Mouse (Mus musculus) embryonic facial prominence, embryonic 15.5 days (tissue): Measurements from ENCODE around the gene Vps33b. TPM values are rescaled to one million over a fixed set of nuclear protein-coding genes. Genes with fewer than 3 reads are reported as not detected.

Experiments used
- ATAC-seq: fragments of 200-750 bp; cut with Nextera tagmentation; 2 replicates; pipeline ENCODE4 v1.8.0; 2017; ENCODE audit warnings: low read depth, moderate TSS enrichment; ENCODE audit not compliant: insufficient number of reproducible peaks, low FRiP score, low TSS enrichment
- H3K27ac ChIP-seq: fragments of 300-500 bp; sonication (generic); replicated peaks from 2 replicates; pipeline ENCODE4 v1.5.1; 2015; ENCODE audit warnings: mild to moderate bottlenecking, inconsistent platforms
- H3K27me3 ChIP-seq: fragments of 300-500 bp; sonication (generic); 2 replicates; pipeline ENCODE4 v1.6.1; 2015; ENCODE audit warnings: inconsistent platforms
- H3K36me3 ChIP-seq: fragments of 300-500 bp; sonication (generic); 2 replicates; pipeline ENCODE4 v1.6.1; 2015; ENCODE audit warnings: mild to moderate bottlenecking, inconsistent platforms
- H3K4me1 ChIP-seq: fragments of 300-500 bp; sonication (generic); 2 replicates; pipeline ENCODE4 v1.6.1; 2015; ENCODE audit warnings: inconsistent platforms
- H3K4me2 ChIP-seq: fragments of 300-500 bp; sonication (generic); replicated peaks from 2 replicates; pipeline ENCODE4 v1.6.1; 2015; ENCODE audit warnings: mild to moderate bottlenecking, inconsistent platforms
- H3K4me3 ChIP-seq: fragments of 300-500 bp; sonication (generic); replicated peaks from 2 replicates; pipeline ENCODE4 v1.5.1; 2015; ENCODE audit warnings: mild to moderate bottlenecking, inconsistent platforms
- H3K9ac ChIP-seq: fragments of 300-500 bp; sonication (generic); 2 replicates; pipeline ENCODE4 v1.6.1; 2015; ENCODE audit warnings: inconsistent platforms
- H3K9me3 ChIP-seq: fragments of 300-500 bp; sonication (generic); replicated peaks from 2 replicates; pipeline ENCODE4 v1.6.1; 2016; ENCODE audit warnings: inconsistent platforms
- WGBS: fragments of 180-500 bp; shearing (Covaris S2); methylation state at CpG from one replicate; pipeline ENCODE4 v1.1.7; 2015; 5-methylcytosine and 5-hydroxymethylcytosine counted together
- polyA plus RNA-seq: library from polyadenylated mRNA; unstranded; fragments of >200 nt; fragmentation: Nextera tagmentation; extraction: Ambion mirVana; gene quantifications from 2 replicates; pipeline ENCODE4 v1.2.1, GENCODE M21; 2015

The Vps33b gene
- polyA plus RNA-seq, 1 experiment from 2014 or later = 17.1 TPM

DNA sequence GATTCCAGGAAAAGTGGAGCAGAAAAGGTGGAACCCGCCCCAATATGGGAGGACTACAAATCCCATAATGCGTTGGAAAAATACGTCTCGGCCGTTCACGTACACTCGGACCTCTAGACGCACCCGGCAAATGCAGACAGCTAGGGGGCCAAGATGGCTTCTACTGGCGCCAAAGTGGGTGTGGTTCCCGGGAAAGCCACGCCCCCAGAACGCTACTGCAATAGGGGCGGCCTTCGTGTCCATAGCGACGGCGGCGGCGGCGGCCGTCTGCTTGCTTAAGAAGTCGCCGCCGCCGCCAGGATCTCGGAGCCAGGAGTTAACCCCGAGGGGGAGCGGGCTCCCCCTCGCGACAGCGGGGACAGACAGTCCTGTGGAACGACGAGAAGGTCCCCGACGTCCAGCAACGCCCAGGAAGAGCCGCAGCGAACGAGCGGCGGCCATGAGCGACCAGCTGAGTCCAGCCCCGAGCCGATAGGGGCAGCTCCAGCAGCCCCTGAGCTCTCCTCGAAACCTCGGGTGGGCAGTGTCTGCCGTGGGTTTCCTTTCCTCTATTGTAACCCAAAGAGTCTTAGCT is 23.2 kb upstream of the Vps33b start, which contains the start of gene Ttll13:
TSS of gene Ttll13 (plus strand) at position 229 of the 574 bp plus-strand sequence.
- Histone ChIP-seq H3K27me3 (no peaks in the 10 kb centered on the region), H3K9me3 (no peaks in the 10 kb centered on the region), H3K36me3 (0 out of 2 replicates have a peak, but pooled peaks cover 3% of the 10 kb centered on the region), H3K4me1 (no peaks in the 10 kb centered on the region), H3K9ac (peak within 1 kb of the TSS; percentile 46), H3K4me3 (peak within 1 kb of the TSS; percentile 62), H3K27ac (peak within 1 kb of the TSS; percentile 63), H3K4me2 (peak within 1 kb of the TSS; percentile 59)
- ATAC-seq = peak; percentile 99
- 0% methylated on average over 48 of the region's 48 CpGs for WGBS

DNA sequence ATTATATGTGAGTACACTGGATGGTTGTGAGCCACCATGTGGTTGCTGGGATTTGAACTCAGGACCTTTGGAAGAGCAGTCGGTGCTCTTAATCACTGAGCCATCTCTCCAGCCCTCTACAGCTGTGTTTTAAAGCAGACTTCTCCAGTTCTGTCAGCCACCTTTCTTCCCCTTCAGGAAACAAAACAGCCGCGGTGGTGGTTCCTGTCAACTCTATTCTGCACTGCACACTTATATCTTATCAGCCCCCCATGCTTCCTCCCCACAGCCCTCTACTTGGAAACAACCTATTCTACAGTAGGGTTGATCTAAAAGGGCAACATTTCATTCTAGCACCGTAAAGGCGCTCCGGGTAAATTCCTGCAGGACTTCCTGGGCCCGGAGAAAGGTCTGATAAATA is 22.6 kb upstream of the Vps33b start:
- Histone ChIP-seq H3K4me3 (peak overlapping the region; percentile 62), H3K27ac (no peak overlapping the region), H3K4me2 (peak overlapping the region; percentile 59), H3K9ac (no peak overlapping the region), H3K4me1 (no peaks in the 10 kb centered on the region), H3K27me3 (no peaks in the 10 kb centered on the region), H3K36me3 (no peaks in the 10 kb centered on the region), H3K9me3 (no peaks in the 10 kb centered on the region)
- 61% methylated on average over 7 of the region's 7 CpGs for WGBS
- ATAC-seq = no peak

GRCm38 (mm10) chr7:80252437-80252836 is 17.0 kb upstream of the Vps33b start:
- H3K4me2 ChIP-seq = no peak overlapping the region
- no peak for ATAC-seq
- 75% methylated on average over 7 of the region's 7 CpGs for WGBS

GRCm38 (mm10) chr7:80252886-80253285 is 16.6 kb upstream of the Vps33b start:
- no peaks in the 10 kb centered on the region for H3K9me3 ChIP-seq
- H3K4me2 ChIP-seq = no peak overlapping the region
- H3K9ac ChIP-seq = no peak overlapping the region
- H3K27ac ChIP-seq = no peak overlapping the region
- no peak overlapping the region for H3K4me3 ChIP-seq
- H3K36me3 ChIP-seq = no peaks in the 10 kb centered on the region
- WGBS = 84% methylated on average over 11 of the region's 11 CpGs
- H3K4me1 ChIP-seq = no peaks in the 10 kb centered on the region
- ATAC-seq = no peak
- peaks cover 11% of the 10 kb centered on the region for H3K27me3 ChIP-seq

More at GRCm38 (mm10) chr7:80252437-80252836, 17.0 kb upstream of the Vps33b start:
- Histone ChIP-seq H3K27ac (no peak overlapping the region), H3K36me3 (no peaks in the 10 kb centered on the region), H3K9me3 (no peaks in the 10 kb centered on the region), H3K9ac (no peak overlapping the region), H3K4me3 (no peak overlapping the region), H3K27me3 (peaks cover 11% of the 10 kb centered on the region), H3K4me1 (no peaks in the 10 kb centered on the region)

DNA sequence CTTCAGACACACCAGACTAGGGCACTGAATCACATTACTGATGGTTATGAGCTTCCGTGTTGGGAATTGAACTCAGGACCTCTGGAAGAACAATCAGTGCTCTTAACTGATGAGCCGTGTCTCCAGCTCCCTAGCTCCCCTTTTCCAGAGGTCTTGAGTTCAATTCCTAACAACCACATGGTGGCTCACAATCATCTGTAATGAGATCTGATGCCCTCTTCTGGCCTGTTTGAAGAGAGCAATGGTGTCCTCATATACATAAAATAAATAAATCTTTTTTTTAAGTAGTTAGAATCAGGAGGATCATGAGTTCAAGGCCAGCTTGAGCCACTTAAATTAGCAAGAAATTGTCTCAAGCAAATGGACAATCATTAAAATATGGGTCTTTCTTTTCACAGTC is 13.5 kb upstream of the Vps33b start:
- Histone ChIP-seq H3K9me3 (no peaks in the 10 kb centered on the region), H3K36me3 (no peaks in the 10 kb centered on the region), H3K27ac (no peak overlapping the region), H3K4me2 (no peak overlapping the region), H3K4me1 (peaks cover 5% of the 10 kb centered on the region; the same call in 1 of the 2 replicates), H3K4me3 (no peak overlapping the region), H3K9ac (no peak overlapping the region), H3K27me3 (peaks cover 26% of the 10 kb centered on the region)
- 66% methylated on average over 2 of the region's 2 CpGs for WGBS
- ATAC-seq = no peak

DNA sequence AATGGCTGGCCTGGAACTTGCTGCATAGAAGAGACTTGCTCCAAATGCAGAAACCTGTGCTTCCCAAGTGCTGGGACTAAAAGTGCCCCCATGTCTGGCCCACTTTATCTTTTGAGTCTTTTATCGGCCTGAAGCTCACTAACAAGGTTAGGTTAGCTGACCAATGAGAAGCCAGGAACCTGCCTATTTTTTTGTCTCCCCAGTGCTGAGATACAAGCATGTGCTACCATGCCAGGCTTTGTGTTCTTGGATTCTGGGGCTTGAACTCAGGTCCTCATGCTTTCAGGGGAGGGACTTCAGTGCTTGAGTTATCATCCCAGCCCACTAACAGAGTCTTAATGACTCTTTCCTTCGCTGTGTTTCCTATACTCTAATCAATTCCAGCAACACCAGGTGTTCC is 11.7 kb upstream of the Vps33b start:
- peaks cover 13% of the 10 kb centered on the region; the same call in 1 of the 2 replicates for H3K4me1 ChIP-seq
- no peak overlapping the region for H3K4me3 ChIP-seq
- no peak overlapping the region for H3K9ac ChIP-seq
- H3K9me3 ChIP-seq = no peaks in the 10 kb centered on the region
- no peak overlapping the region for H3K4me2 ChIP-seq
- H3K27ac ChIP-seq = no peak overlapping the region
- H3K27me3 ChIP-seq = peaks cover 26% of the 10 kb centered on the region
- 52% methylated on average over 2 of the region's 2 CpGs for WGBS
- no peaks in the 10 kb centered on the region for H3K36me3 ChIP-seq
- no peak for ATAC-seq

- WGBS = 24% methylated on average over 40 of the region's 40 CpGs
- Histone ChIP-seq H3K9me3 (no peaks in the 10 kb centered on the region), H3K27ac (peak within 1 kb of the TSS; percentile 84), H3K4me3 (peak within 1 kb of the TSS; percentile 79), H3K9ac (peak within 1 kb of the TSS; percentile 69), H3K27me3 (peaks cover 21% of the 10 kb centered on the region), H3K4me2 (peak within 1 kb of the TSS; percentile 82), H3K4me1 (peaks cover 13% of the 10 kb centered on the region; the same call in 1 of the 2 replicates), H3K36me3 (peaks cover 26% of the 10 kb centered on the region)
- peak; percentile 83 for ATAC-seq
Measured at GRCm38 (mm10) chr7:80260625-80261371, 8.7 kb upstream of the Vps33b start, which contains the start of gene Ngrn. Gene Ngrn, plus strand, starts transcription at chr7:80261215.

DNA sequence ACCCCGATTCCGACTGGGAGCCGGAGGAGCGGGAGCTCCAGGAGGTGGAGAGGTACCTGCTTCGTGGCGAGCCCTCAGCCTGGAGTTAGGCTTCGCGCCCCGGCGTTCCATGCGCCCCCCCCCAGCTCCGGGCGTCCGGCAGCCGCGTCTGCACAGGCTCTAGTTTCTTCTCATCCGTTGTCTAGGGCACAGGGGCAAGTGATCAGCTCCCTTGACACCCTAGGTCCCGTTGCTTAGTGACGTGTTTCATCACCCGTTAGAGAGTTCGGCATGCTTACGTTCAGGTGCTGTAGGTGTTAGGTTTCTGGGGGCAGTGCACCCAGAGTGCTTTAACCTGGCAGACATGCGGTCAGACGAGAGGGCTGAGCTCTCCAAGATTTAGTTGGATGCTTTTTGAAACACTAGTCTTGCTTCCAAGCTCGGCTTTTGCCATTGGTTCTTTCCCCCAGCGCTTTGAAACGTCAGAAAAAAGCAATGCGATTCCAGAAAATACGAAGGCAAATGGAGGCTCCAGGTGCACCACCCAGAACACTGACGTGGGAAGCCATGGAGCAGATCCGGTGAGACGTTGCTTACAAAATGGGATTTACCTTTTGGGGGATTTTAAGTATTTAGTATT is 8.0 kb upstream of the Vps33b start:
- Histone ChIP-seq H3K27ac (peak overlapping the region; percentile 84), H3K27me3 (peaks cover 21% of the 10 kb centered on the region), H3K4me3 (peak overlapping the region; percentile 79), H3K36me3 (peaks cover 33% of the 10 kb centered on the region), H3K9ac (peak overlapping the region; percentile 69), H3K4me2 (peak overlapping the region; percentile 82), H3K9me3 (no peaks in the 10 kb centered on the region), H3K4me1 (peaks cover 13% of the 10 kb centered on the region; the same call in 1 of the 2 replicates)
- peak; percentile 61 for ATAC-seq
- under 1% methylated on average over 32 of the region's 32 CpGs for WGBS

DNA sequence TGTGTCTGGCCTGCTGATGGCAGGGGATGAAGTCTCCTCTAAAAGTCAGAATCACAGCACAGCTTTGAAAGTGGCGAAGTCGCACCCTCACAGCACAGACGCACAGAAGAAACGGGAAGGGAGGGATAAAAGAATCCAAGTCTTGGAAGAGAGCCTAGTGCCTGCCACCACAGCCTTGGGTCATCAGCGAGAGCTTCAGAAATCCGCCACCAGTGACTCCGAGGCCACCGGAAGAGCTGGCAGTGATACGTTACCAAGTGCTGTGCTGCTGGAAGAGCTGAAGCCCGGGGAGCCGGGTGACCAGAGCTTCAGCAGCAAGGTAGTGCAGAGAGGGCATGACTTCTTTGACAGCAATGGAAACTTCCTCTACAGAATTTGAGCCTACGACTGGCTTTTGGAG is 4.8 kb upstream of the Vps33b start:
- H3K4me1 ChIP-seq = peaks cover 22% of the 10 kb centered on the region
- H3K27me3 ChIP-seq = peaks cover 6% of the 10 kb centered on the region; the same call in 1 of the 2 replicates
- WGBS = 93% methylated on average over 12 of the region's 12 CpGs
- ATAC-seq = no peak
- H3K27ac ChIP-seq = no peak overlapping the region
- no peaks in the 10 kb centered on the region for H3K9me3 ChIP-seq
- peaks cover 40% of the 10 kb centered on the region for H3K36me3 ChIP-seq
- no peak overlapping the region for H3K4me3 ChIP-seq
- no peak overlapping the region for H3K9ac ChIP-seq
- H3K4me2 ChIP-seq = no peak overlapping the region

GRCm38 (mm10) chr7:80267764-80268163 is 1.7 kb upstream of the Vps33b start:
- no peak overlapping the region for H3K27ac ChIP-seq
- H3K4me3 ChIP-seq = no peak overlapping the region
- peaks cover 20% of the 10 kb centered on the region for H3K4me1 ChIP-seq
- no peak for ATAC-seq
- no peaks in the 10 kb centered on the region for H3K27me3 ChIP-seq
- no peak overlapping the region for H3K9ac ChIP-seq
- 63% methylated on average over 1 of the region's 1 CpGs for WGBS
- peaks cover 40% of the 10 kb centered on the region for H3K36me3 ChIP-seq
- no peaks in the 10 kb centered on the region for H3K9me3 ChIP-seq
- H3K4me2 ChIP-seq = no peak overlapping the region

DNA sequence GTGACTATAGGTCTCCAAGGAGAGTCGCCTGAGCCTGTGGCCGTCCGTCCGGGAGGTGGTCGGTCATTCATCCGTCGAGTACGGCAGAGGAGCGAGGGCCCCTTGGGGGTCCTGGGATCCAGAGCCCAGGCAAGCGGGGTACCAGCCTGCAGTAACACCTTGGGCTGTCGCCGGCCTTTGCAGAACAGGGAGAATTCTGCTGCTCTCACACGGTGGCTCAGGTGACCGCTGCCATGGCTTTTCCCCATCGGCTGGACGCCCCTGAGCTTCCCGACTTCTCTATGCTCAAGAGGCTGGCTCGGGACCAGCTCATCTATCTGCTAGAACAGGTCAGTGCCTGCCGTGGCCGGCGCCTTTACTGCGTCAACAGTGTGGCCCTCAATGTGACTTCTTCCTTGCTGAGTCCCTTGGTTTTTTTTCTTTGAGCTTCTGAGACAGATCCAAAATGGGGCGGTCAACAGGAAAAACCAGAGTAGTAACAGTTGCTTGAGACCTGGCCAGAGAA is 354 bp downstream of the Vps33b start:
- 0 out of 2 replicates have a peak, but pooled peaks cover 4% of the 10 kb centered on the region for H3K9me3 ChIP-seq
- peak; percentile 56; the same call in 1 of the 2 replicates for ATAC-seq
- no peaks in the 10 kb centered on the region for H3K27me3 ChIP-seq
- H3K4me2 ChIP-seq = peak overlapping the region; percentile 79
- peak overlapping the region; percentile 57 for H3K4me3 ChIP-seq
- H3K4me1 ChIP-seq = peaks cover 20% of the 10 kb centered on the region
- peak overlapping the region; percentile 37 for H3K9ac ChIP-seq
- peaks cover 43% of the 10 kb centered on the region for H3K36me3 ChIP-seq
- WGBS = 1% methylated on average over 23 of the region's 23 CpGs
- H3K27ac ChIP-seq = no peak overlapping the region
